Mouse (Mus musculus): ENCODE results near the gene Ostf1. TPM values are rescaled to one million over a fixed set of nuclear protein-coding genes. Genes with fewer than 3 reads are reported as not detected.

Gene Ostf1
- polyA plus RNA-seq, 1 experiment from 2014 or later, result 60.9 TPM

- Histone ChIP-seq H3K4me2 (ENCODE audit: low read length) (no peak overlapping the region), H3K36me3 (ENCODE audit: control insufficient read depth, insufficient read depth, low read length) (no peaks in the 10 kb centered on the region), H3K9ac (ENCODE audit: low read depth, low read length) (no peak overlapping the region), H3K4me3 (ENCODE audit: low read length) (no peak overlapping the region), H3K27me3 (replicated peaks; ENCODE audit: control insufficient read depth, insufficient read depth, low read length) (no peaks in the 10 kb centered on the region), H3K4me1 (ENCODE audit: control insufficient read depth, insufficient read depth, low read depth, low read length) (no peaks in the 10 kb centered on the region; the same call in 1 of the 2 replicates), H3K27ac (ENCODE audit: low read depth, low read length) (no peak overlapping the region), H3K9me3 (ENCODE audit: control insufficient read depth, low read length) (no peaks in the 10 kb centered on the region)
- 95% methylated on average over 1 of the region's 1 CpGs for WGBS
- no peak for ATAC-seq
These were observed 43.4 kb downstream of the Ostf1 start for GRCm38 (mm10) chr19:18588243-18588642.

GRCm38 (mm10) chr19:18587118-18587517 lies 44.5 kb downstream of the Ostf1 start:
- H3K9me3 ChIP-seq (ENCODE audit: control insufficient read depth, low read length), result no peaks in the 10 kb centered on the region
- no peak; the same call in 1 of the 2 replicates for ATAC-seq
- H3K27ac ChIP-seq (ENCODE audit: low read depth, low read length), result no peak overlapping the region
- H3K9ac ChIP-seq (ENCODE audit: low read depth, low read length), result no peak overlapping the region
- H3K27me3 ChIP-seq (replicated peaks; ENCODE audit: control insufficient read depth, insufficient read depth, low read length), result no peaks in the 10 kb centered on the region
- WGBS, result 93% methylated on average over 9 of the region's 9 CpGs
- no peak overlapping the region for H3K4me2 ChIP-seq (ENCODE audit: low read length)
- no peak overlapping the region for H3K4me3 ChIP-seq (ENCODE audit: low read length)
- no peaks in the 10 kb centered on the region; the same call in 1 of the 2 replicates for H3K4me1 ChIP-seq (ENCODE audit: control insufficient read depth, insufficient read depth, low read depth, low read length)
- no peaks in the 10 kb centered on the region for H3K36me3 ChIP-seq (ENCODE audit: control insufficient read depth, insufficient read depth, low read length)

- Histone ChIP-seq H3K27ac (ENCODE audit: low read depth, low read length) (no peak overlapping the region), H3K27me3 (replicated peaks; ENCODE audit: control insufficient read depth, insufficient read depth, low read length) (no peaks in the 10 kb centered on the region), H3K4me1 (ENCODE audit: control insufficient read depth, insufficient read depth, low read depth, low read length) (no peaks in the 10 kb centered on the region), H3K9me3 (ENCODE audit: control insufficient read depth, low read length) (no peaks in the 10 kb centered on the region), H3K36me3 (ENCODE audit: control insufficient read depth, insufficient read depth, low read length) (no peaks in the 10 kb centered on the region), H3K9ac (ENCODE audit: low read depth, low read length) (no peak overlapping the region), H3K4me2 (ENCODE audit: low read length) (no peak overlapping the region), H3K4me3 (ENCODE audit: low read length) (no peak overlapping the region)
- ATAC-seq, result no peak
- 91% methylated on average over 7 of the region's 7 CpGs for WGBS
These were observed 47.0 kb downstream of the Ostf1 start for GRCm38 (mm10) chr19:18584621-18585020.

- H3K4me3 ChIP-seq (ENCODE audit: low read length), result no peak overlapping the region
- H3K36me3 ChIP-seq (ENCODE audit: control insufficient read depth, insufficient read depth, low read length), result no peaks in the 10 kb centered on the region
- H3K27ac ChIP-seq (ENCODE audit: low read depth, low read length), result no peak overlapping the region
- 95% methylated on average over 4 of the region's 4 CpGs for WGBS
- H3K9me3 ChIP-seq (ENCODE audit: control insufficient read depth, low read length), result no peaks in the 10 kb centered on the region
- H3K4me1 ChIP-seq (ENCODE audit: control insufficient read depth, insufficient read depth, low read depth, low read length), result no peaks in the 10 kb centered on the region
- no peak for ATAC-seq
- no peak overlapping the region for H3K4me2 ChIP-seq (ENCODE audit: low read length)
- H3K27me3 ChIP-seq (replicated peaks; ENCODE audit: control insufficient read depth, insufficient read depth, low read length), result no peaks in the 10 kb centered on the region
- H3K9ac ChIP-seq (ENCODE audit: low read depth, low read length), result no peak overlapping the region
These were observed 47.9 kb downstream of the Ostf1 start for GRCm38 (mm10) chr19:18583706-18584105.

- ATAC-seq, result no peak
- 93% methylated on average over 6 of the region's 6 CpGs for WGBS
- no peaks in the 10 kb centered on the region for H3K27me3 ChIP-seq (replicated peaks; ENCODE audit: control insufficient read depth, insufficient read depth, low read length)
These were observed 48.7 kb downstream of the Ostf1 start for GRCm38 (mm10) chr19:18582887-18583286.

GRCm38 (mm10) chr19:18582226-18582625 lies 49.4 kb downstream of the Ostf1 start:
- H3K4me1 ChIP-seq (ENCODE audit: control insufficient read depth, insufficient read depth, low read depth, low read length), result 0 out of 2 replicates have a peak, but pooled peaks cover 2% of the 10 kb centered on the region
- H3K27me3 ChIP-seq (replicated peaks; ENCODE audit: control insufficient read depth, insufficient read depth, low read length), result no peaks in the 10 kb centered on the region
- H3K27ac ChIP-seq (ENCODE audit: low read depth, low read length), result no peak overlapping the region
- no peak overlapping the region for H3K9ac ChIP-seq (ENCODE audit: low read depth, low read length)
- H3K4me3 ChIP-seq (ENCODE audit: low read length), result no peak overlapping the region
- H3K36me3 ChIP-seq (ENCODE audit: control insufficient read depth, insufficient read depth, low read length), result no peaks in the 10 kb centered on the region
- no peak for ATAC-seq
- WGBS, result 96% methylated on average over 9 of the region's 9 CpGs
- no peaks in the 10 kb centered on the region for H3K9me3 ChIP-seq (ENCODE audit: control insufficient read depth, low read length)
- no peak overlapping the region for H3K4me2 ChIP-seq (ENCODE audit: low read length)

More at GRCm38 (mm10) chr19:18582887-18583286, 48.7 kb downstream of the Ostf1 start:
- no peak overlapping the region for H3K4me2 ChIP-seq (ENCODE audit: low read length)
- H3K9ac ChIP-seq (ENCODE audit: low read depth, low read length), result no peak overlapping the region
- no peak overlapping the region for H3K4me3 ChIP-seq (ENCODE audit: low read length)
- H3K9me3 ChIP-seq (ENCODE audit: control insufficient read depth, low read length), result no peaks in the 10 kb centered on the region
- 0 out of 2 replicates have a peak, but pooled peaks cover 2% of the 10 kb centered on the region for H3K4me1 ChIP-seq (ENCODE audit: control insufficient read depth, insufficient read depth, low read depth, low read length)
- no peaks in the 10 kb centered on the region for H3K36me3 ChIP-seq (ENCODE audit: control insufficient read depth, insufficient read depth, low read length)
- H3K27ac ChIP-seq (ENCODE audit: low read depth, low read length), result no peak overlapping the region

- no peak for ATAC-seq
- Histone ChIP-seq H3K27ac (ENCODE audit: low read depth, low read length) (no peak overlapping the region), H3K27me3 (replicated peaks; ENCODE audit: control insufficient read depth, insufficient read depth, low read length) (no peaks in the 10 kb centered on the region), H3K9ac (ENCODE audit: low read depth, low read length) (no peak overlapping the region), H3K4me3 (ENCODE audit: low read length) (no peak overlapping the region), H3K4me1 (ENCODE audit: control insufficient read depth, insufficient read depth, low read depth, low read length) (0 out of 2 replicates have a peak, but pooled peaks cover 2% of the 10 kb centered on the region), H3K4me2 (ENCODE audit: low read length) (no peak overlapping the region), H3K9me3 (ENCODE audit: control insufficient read depth, low read length) (no peaks in the 10 kb centered on the region), H3K36me3 (ENCODE audit: control insufficient read depth, insufficient read depth, low read length) (no peaks in the 10 kb centered on the region)
- 95% methylated on average over 16 of the region's 16 CpGs for WGBS
These were observed 50.6 kb downstream of the Ostf1 start for GRCm38 (mm10) chr19:18581046-18581445.

GRCm38 (mm10) chr19:18579012-18579358 lies 52.6 kb downstream of the Ostf1 start:
- H3K9me3 ChIP-seq (ENCODE audit: control insufficient read depth, low read length), result no peaks in the 10 kb centered on the region
- no peak overlapping the region for H3K4me3 ChIP-seq (ENCODE audit: low read length)
- no peak overlapping the region for H3K4me2 ChIP-seq (ENCODE audit: low read length)
- ATAC-seq, result no peak
- no peaks in the 10 kb centered on the region for H3K27me3 ChIP-seq (replicated peaks; ENCODE audit: control insufficient read depth, insufficient read depth, low read length)
- H3K27ac ChIP-seq (ENCODE audit: low read depth, low read length), result no peak overlapping the region
- 0 out of 2 replicates have a peak, but pooled peaks cover 2% of the 10 kb centered on the region for H3K4me1 ChIP-seq (ENCODE audit: control insufficient read depth, insufficient read depth, low read depth, low read length)
- 87% methylated on average over 1 of the region's 1 CpGs for WGBS
- no peaks in the 10 kb centered on the region for H3K36me3 ChIP-seq (ENCODE audit: control insufficient read depth, insufficient read depth, low read length)
- no peak overlapping the region for H3K9ac ChIP-seq (ENCODE audit: low read depth, low read length)

- peak; percentile 50; the same call in 1 of the 2 replicates for ATAC-seq
- no peaks in the 10 kb centered on the region for H3K27me3 ChIP-seq (replicated peaks; ENCODE audit: control insufficient read depth, insufficient read depth, low read length)
- H3K4me2 ChIP-seq (ENCODE audit: low read length), result peak overlapping the region; percentile 31
- 0 out of 2 replicates have a peak, but pooled peaks cover 2% of the 10 kb centered on the region for H3K4me1 ChIP-seq (ENCODE audit: control insufficient read depth, insufficient read depth, low read depth, low read length)
- H3K4me3 ChIP-seq (ENCODE audit: low read length), result no peak overlapping the region
- no peak overlapping the region for H3K27ac ChIP-seq (ENCODE audit: low read depth, low read length)
- H3K9ac ChIP-seq (ENCODE audit: low read depth, low read length), result no peak overlapping the region
- H3K36me3 ChIP-seq (ENCODE audit: control insufficient read depth, insufficient read depth, low read length), result no peaks in the 10 kb centered on the region
- no peaks in the 10 kb centered on the region for H3K9me3 ChIP-seq (ENCODE audit: control insufficient read depth, low read length)
- 46% methylated on average over 17 of the region's 17 CpGs for WGBS
These were observed 53.2 kb downstream of the Ostf1 start for GRCm38 (mm10) chr19:18578216-18579011.
